In the genomic region with DNA sequence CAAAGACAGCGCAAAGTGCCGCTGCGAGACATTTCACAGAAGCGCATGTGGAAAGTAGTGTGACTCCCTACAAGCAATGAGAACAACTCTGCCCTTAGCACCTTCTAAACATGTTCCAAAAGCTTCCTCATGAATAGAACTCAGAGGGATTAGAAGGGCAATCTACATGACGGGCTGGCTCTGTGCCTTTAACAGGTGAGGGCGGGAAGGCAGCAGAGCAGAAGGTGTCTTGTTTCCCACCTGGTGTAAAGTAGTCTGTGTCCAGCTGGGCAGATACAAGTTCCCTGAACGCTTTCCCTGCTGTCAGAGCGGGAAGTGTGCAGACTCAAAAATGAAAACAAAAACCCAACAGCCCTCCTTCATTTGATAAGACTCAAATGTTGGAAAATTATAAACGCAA, we compare ENCODE assay signal across 25 mouse cellular contexts.
DNase-seq lines count a peak whose midpoint lies in the region; ATAC-seq lines count a peak whose summit lies in the region.
"Had no signal": no experiment of that assay in that cellular context is flagged by ENCODE, and none has a peak within 500 bp of the region (broad histone marks: within the 10 kb centered on the region; RNA-seq: fewer than 3 reads in every experiment).

No protein-coding gene starts in this region.

- no peak for DNase-seq in forebrain, embryonic 10.5 days (ENCODE audit: extremely low spot score, low spot score)
- peak; percentile 23 for DNase-seq in cerebellum, adult 9-11 months
- DNase-seq in urinary bladder, postnatal 25 days (ENCODE audit: low spot score) = no peak
- no peak for DNase-seq in adrenal gland, postnatal 4 days (ENCODE audit: low spot score in 2 of 2)
- DNase-seq: adrenal gland, postnatal 10 days; gastrocnemius, postnatal 14 days; heart, adult 18-20 months; heart, postnatal 14 days; kidney, adult 2 months; liver; liver, postnatal 0 days; right cerebral cortex, postnatal 14 days had no signal

- peaks cover 24% of the 10 kb centered on the region for H3K4me1 ChIP-seq in forebrain, embryonic 13.5 days
- peaks cover 1% of the 10 kb centered on the region for H3K4me1 ChIP-seq in forebrain, embryonic 10.5 days
- no peaks in the 10 kb centered on the region; the same call in 1 of the 2 replicates for H3K4me1 ChIP-seq in liver, embryonic 16.5 days (ENCODE audit: control insufficient read depth, low read depth, low read length)
- H3K4me1 ChIP-seq in liver, embryonic 12.5 days = peaks cover 12% of the 10 kb centered on the region
- H3K4me1 ChIP-seq: neural tube, embryonic 12.5 days had no signal

- H3K4me3 ChIP-seq in forebrain, embryonic 13.5 days = no peak overlapping the region
- no peak overlapping the region for H3K4me3 ChIP-seq in forebrain, embryonic 10.5 days
- H3K4me3 ChIP-seq in liver, embryonic 16.5 days (ENCODE audit: low read depth, low read length) = no peak overlapping the region
- no peak overlapping the region for H3K4me3 ChIP-seq in liver, embryonic 12.5 days
- H3K4me3 ChIP-seq: forebrain, embryonic 15.5 days; heart, embryonic 13.5 days; hindbrain, embryonic 13.5 days; limb, embryonic 10.5 days; midbrain, embryonic 15.5 days; neural tube, embryonic 12.5 days had no signal

- no peak for ATAC-seq in forebrain, embryonic 13.5 days
- 0 out of 2 replicates have a peak, but pooled peaks have one; percentile 16 for ATAC-seq in liver, embryonic 16.5 days (ENCODE audit: low read depth)
- ATAC-seq in liver, embryonic 12.5 days = no peak
- ATAC-seq: forebrain, embryonic 15.5 days; lung, postnatal 0 days; midbrain, embryonic 15.5 days had no signal

- H3K4me2 ChIP-seq in forebrain, embryonic 13.5 days = no peak overlapping the region
- no peak overlapping the region for H3K4me2 ChIP-seq in liver, embryonic 16.5 days (ENCODE audit: low read depth, low read length)
- H3K4me2 ChIP-seq in liver, embryonic 12.5 days = no peak overlapping the region
- H3K4me2 ChIP-seq: forebrain, embryonic 15.5 days; heart, embryonic 13.5 days; hindbrain, embryonic 13.5 days; midbrain, embryonic 15.5 days; neural tube, embryonic 12.5 days had no signal

- H3K9ac ChIP-seq in forebrain, embryonic 13.5 days = no peak overlapping the region
- no peak overlapping the region for H3K9ac ChIP-seq in liver, embryonic 16.5 days (ENCODE audit: low read depth, low read length)
- no peak overlapping the region for H3K9ac ChIP-seq in liver, embryonic 12.5 days
- H3K9ac ChIP-seq: forebrain, embryonic 15.5 days; heart, embryonic 13.5 days; hindbrain, embryonic 13.5 days; liver, postnatal 0 days; midbrain, embryonic 15.5 days; neural tube, embryonic 12.5 days had no signal

- no peaks in the 10 kb centered on the region for H3K27me3 ChIP-seq in forebrain, embryonic 13.5 days
- H3K27me3 ChIP-seq in forebrain, embryonic 10.5 days (ENCODE audit: poor library complexity, severe bottlenecking) = no peaks in the 10 kb centered on the region
- no peaks in the 10 kb centered on the region for H3K27me3 ChIP-seq in liver, embryonic 16.5 days (ENCODE audit: control insufficient read depth, insufficient read depth, low read depth, low read length)
- H3K27me3 ChIP-seq in liver, embryonic 12.5 days (replicated peaks) = no peaks in the 10 kb centered on the region
- H3K27me3 ChIP-seq: forebrain, embryonic 15.5 days; heart, embryonic 13.5 days; hindbrain, embryonic 13.5 days; midbrain, embryonic 15.5 days; neural tube, embryonic 12.5 days had no signal

- 79% methylated on average over 9 of the region's 9 CpGs for WGBS in forebrain, embryonic 13.5 days
- WGBS in forebrain, embryonic 10.5 days = 82% methylated on average over 9 of the region's 9 CpGs
- WGBS in liver, embryonic 16.5 days (ENCODE audit: insufficient replicate concordance) = 82% methylated on average over 9 of the region's 9 CpGs
- 81% methylated on average over 9 of the region's 9 CpGs for WGBS in liver, embryonic 12.5 days (ENCODE audit: insufficient replicate concordance)

- peak overlapping the region; percentile 44; the same call in 1 of the 2 replicates for H3K27ac ChIP-seq in forebrain, embryonic 13.5 days
- no peak overlapping the region for H3K27ac ChIP-seq in forebrain, embryonic 10.5 days
- H3K27ac ChIP-seq in liver, embryonic 16.5 days (ENCODE audit: low read length) = no peak overlapping the region
- no peak overlapping the region for H3K27ac ChIP-seq in liver, embryonic 12.5 days
- H3K27ac ChIP-seq: forebrain, embryonic 15.5 days; heart, embryonic 13.5 days; hindbrain, embryonic 13.5 days; kidney, postnatal 0 days; limb, embryonic 10.5 days; macrophage; midbrain, embryonic 15.5 days; neural tube, embryonic 12.5 days; stomach, postnatal 0 days had no signal

- H3K36me3 ChIP-seq in forebrain, embryonic 13.5 days (ENCODE audit: poor library complexity, severe bottlenecking) = no peaks in the 10 kb centered on the region
- peaks cover 4% of the 10 kb centered on the region; the same call in 1 of the 2 replicates for H3K36me3 ChIP-seq in forebrain, embryonic 10.5 days (replicated peaks)
- no peaks in the 10 kb centered on the region; the same call in 1 of the 2 replicates for H3K36me3 ChIP-seq in liver, embryonic 16.5 days (ENCODE audit: control insufficient read depth, insufficient read depth)
- peaks cover 31% of the 10 kb centered on the region for H3K36me3 ChIP-seq in liver, embryonic 12.5 days
- H3K36me3 ChIP-seq: forebrain, embryonic 15.5 days; heart, embryonic 13.5 days; hindbrain, embryonic 13.5 days; midbrain, embryonic 15.5 days; neural tube, embryonic 12.5 days had no signal

- H3K9me3 ChIP-seq in forebrain, embryonic 13.5 days (replicated peaks) = no peaks in the 10 kb centered on the region
- no peaks in the 10 kb centered on the region for H3K9me3 ChIP-seq in forebrain, embryonic 10.5 days
- no peaks in the 10 kb centered on the region for H3K9me3 ChIP-seq in liver, embryonic 16.5 days (replicated peaks; ENCODE audit: control insufficient read depth, low read length)
- H3K9me3 ChIP-seq in liver, embryonic 12.5 days (replicated peaks) = no peaks in the 10 kb centered on the region
- H3K9me3 ChIP-seq: forebrain, embryonic 15.5 days; heart, embryonic 13.5 days; hindbrain, embryonic 13.5 days; limb, embryonic 10.5 days; midbrain, embryonic 15.5 days; neural tube, embryonic 12.5 days had no signal
